In genomic region chr14:95256110-95256509, GRCm38 (mm10) we compare ENCODE assay signal across 28 mouse cellular contexts.
A peak's percentile ranks its signal among the peaks of the same experiment; 100 is the strongest.
DNase-seq lines count a peak whose midpoint lies in the region; ATAC-seq and TF ChIP-seq lines count a peak whose summit lies in the region.
"Had no signal": no experiment of that assay in that cellular context is flagged by ENCODE, and none has a peak within 500 bp of the region (broad histone marks: within the 10 kb centered on the region; RNA-seq: fewer than 3 reads in every experiment).

No protein-coding gene starts in this region.

- no peak overlapping the region for H3K27ac ChIP-seq in lung, postnatal 0 days (ENCODE audit: low read length)
- H3K27ac ChIP-seq: heart, embryonic 10.5 days; heart, embryonic 15.5 days; hindbrain, embryonic 13.5 days; liver, embryonic 12.5 days; macrophage; stomach, postnatal 0 days had no signal

- H3K4me3 ChIP-seq in lung, postnatal 0 days (ENCODE audit: low read depth, low read length) = no peak overlapping the region
- H3K4me3 ChIP-seq: heart, embryonic 10.5 days; heart, embryonic 15.5 days; hindbrain, embryonic 13.5 days; liver, embryonic 12.5 days had no signal

- H3K9ac ChIP-seq in lung, postnatal 0 days (replicated peaks; ENCODE audit: low read depth) = no peak overlapping the region
- H3K9ac ChIP-seq: heart, embryonic 15.5 days; hindbrain, embryonic 13.5 days; liver, embryonic 12.5 days; liver, postnatal 0 days had no signal

- no peak for TF ChIP-seq CTCF in lung, postnatal 0 days (IDR thresholded peaks at IDR 0.05)

- peak; percentile 15 for DNase-seq in adrenal gland, postnatal 10 days
- no peak for DNase-seq in adrenal gland, postnatal 4 days (ENCODE audit: low spot score in 2 of 2)
- peak; percentile 32 for DNase-seq in lung, postnatal 0 days (ENCODE audit: low spot score)
- no peak for DNase-seq in lung, postnatal 36 days
- DNase-seq in adrenal gland, postnatal 14 days = peak; percentile 6
- peak; percentile 9 for DNase-seq in retina, postnatal 1 day
- no peak for DNase-seq in ovary, postnatal 14 days (ENCODE audit: low spot score)
- DNase-seq: cerebellum, adult 11 months; cerebellum, adult 9-10 months; gastrocnemius, postnatal 25 days; heart, adult 11 months; kidney, adult 9 months; kidney, postnatal 10 days; layer of hippocampus, postnatal 36 days; left cerebral cortex, postnatal 4 days; liver, postnatal 0 days; right cerebral cortex, adult 18-20 months; right cerebral cortex, postnatal 4 days; thymus, adult 18-20 months; thymus, postnatal 25 days had no signal

- no peaks in the 10 kb centered on the region for H3K36me3 ChIP-seq in lung, postnatal 0 days (ENCODE audit: insufficient read depth, low read length)
- H3K36me3 ChIP-seq: heart, embryonic 10.5 days; heart, embryonic 15.5 days; hindbrain, embryonic 13.5 days; liver, embryonic 12.5 days had no signal

- 70% methylated on average over 4 of the region's 4 CpGs for WGBS in lung, postnatal 0 days

- no peaks in the 10 kb centered on the region for H3K4me1 ChIP-seq in lung, postnatal 0 days (ENCODE audit: insufficient read depth, low read depth, low read length)
- H3K4me1 ChIP-seq: heart, embryonic 10.5 days; heart, embryonic 15.5 days; hindbrain, embryonic 13.5 days; liver, embryonic 12.5 days had no signal

- no peaks in the 10 kb centered on the region for H3K9me3 ChIP-seq in lung, postnatal 0 days (ENCODE audit: low read length)
- H3K9me3 ChIP-seq: heart, embryonic 10.5 days; heart, embryonic 15.5 days; hindbrain, embryonic 13.5 days; liver, embryonic 12.5 days had no signal

- H3K27me3 ChIP-seq in lung, postnatal 0 days (replicated peaks; ENCODE audit: insufficient read depth, low read length) = no peaks in the 10 kb centered on the region
- H3K27me3 ChIP-seq: heart, embryonic 15.5 days; hindbrain, embryonic 13.5 days; liver, embryonic 12.5 days had no signal

- peak; percentile 38; the same call in 1 of the 2 replicates for ATAC-seq in lung, postnatal 0 days
- ATAC-seq: forebrain, embryonic 14.5 days; intestine, postnatal 0 days; liver, embryonic 12.5 days; liver, postnatal 0 days had no signal

- TF ChIP-seq EP300 in lung, postnatal 0 days (IDR thresholded peaks at IDR 0.05) = no peak

- no peak overlapping the region for H3K4me2 ChIP-seq in lung, postnatal 0 days (replicated peaks; ENCODE audit: low read depth, low read length)
- H3K4me2 ChIP-seq: heart, embryonic 15.5 days; hindbrain, embryonic 13.5 days; liver, embryonic 12.5 days had no signal

Comparison
In these comparisons a context has a peak if more than half of its experiments do, and no peak if none do; other contexts are left out.
1. DNase-seq: peak in adrenal gland, postnatal 10 days (single experiment), lung, postnatal 0 days (single experiment), adrenal gland, postnatal 14 days (single experiment) and retina, postnatal 1 day (single experiment); none in adrenal gland, postnatal 4 days (0 of 2), lung, postnatal 36 days (single experiment) and ovary, postnatal 14 days (single experiment).